Mouse (Mus musculus) C2C12 (cell line): Measurements from ENCODE around the gene Trnau1ap.

Source experiments
- CEBPB ChIP-seq: IDR thresholded peaks from one replicate; pipeline ENCODE4 v1.6.1; 2011; ENCODE audit warnings: low read depth, mild to moderate bottlenecking, control low read depth, moderate library complexity
- CTCF ChIP-seq: IDR thresholded peaks from one replicate; pipeline ENCODE4 v1.5.1; 2011; ENCODE audit not compliant: control insufficient read depth, insufficient read depth, insufficient read length
- FOSL1 ChIP-seq: IDR thresholded peaks from one replicate; pipeline ENCODE4 v1.8.0; 2011; ENCODE audit warnings: mild to moderate bottlenecking, low read length; ENCODE audit not compliant: poor library complexity, insufficient read depth, severe bottlenecking
- MAX ChIP-seq: IDR thresholded peaks from one replicate; pipeline ENCODE4 v1.6.1; 2011; ENCODE audit warnings: mild to moderate bottlenecking, control low read depth
- MYOD1 ChIP-seq: IDR thresholded peaks from one replicate; pipeline ENCODE4 v1.6.1; 2011; ENCODE audit warnings: low read depth; ENCODE audit not compliant: control insufficient read depth, insufficient read length
- MYOG ChIP-seq: IDR thresholded peaks from one replicate; pipeline ENCODE4 v1.6.1; 2011; ENCODE audit not compliant: control insufficient read depth, insufficient read length; ENCODE audit errors: extremely low read depth
- USF1 ChIP-seq: IDR thresholded peaks from one replicate; pipeline ENCODE4 v1.6.1; 2011; ENCODE audit warnings: low read depth, mild to moderate bottlenecking, control low read depth, moderate library complexity

DNA sequence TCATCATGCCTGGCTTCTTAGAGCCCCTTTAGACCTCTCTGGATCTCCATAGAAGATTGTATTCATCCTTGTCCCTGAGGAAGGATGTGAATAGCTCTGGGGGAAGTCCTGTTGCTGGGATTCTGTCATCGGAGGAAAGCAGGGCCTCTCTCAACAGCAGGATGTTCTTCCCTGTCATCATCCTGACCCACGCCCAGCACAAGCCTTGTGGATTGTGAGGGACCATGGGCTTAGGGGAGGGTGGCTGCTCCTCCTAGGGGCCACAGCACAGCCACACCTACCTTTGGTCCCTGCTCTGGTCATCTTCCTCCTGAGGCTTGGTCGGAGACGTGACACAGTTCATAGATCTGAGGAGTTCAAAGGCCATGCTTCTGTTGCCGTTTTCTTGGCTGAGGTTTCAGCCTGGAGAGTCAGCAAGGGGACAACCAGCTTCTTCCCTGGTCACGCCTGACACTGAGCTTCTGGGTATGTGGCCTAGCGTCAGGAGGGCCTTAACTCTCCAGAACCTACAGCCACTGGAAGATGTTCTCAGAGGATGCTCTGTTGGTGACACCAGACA is 35.6 kb downstream of the Trnau1ap start:
- TF ChIP-seq CTCF (no peak), MAX (no peak), USF1 (no peak), MYOD1 (no peak), CEBPB (no peak), MYOG (no peak), FOSL1 (no peak)
